Mouse (Mus musculus): Measurements from ENCODE around the gene Tcap.

GRCm38 (mm10) chr11:98381651-98382050 lies 2.0 kb upstream of the Tcap start:
- no peak for TF ChIP-seq POLR2A (IDR thresholded peaks at IDR 0.05; ENCODE audit: low read depth, low read length)
- no peak for TF ChIP-seq CTCF (conservative IDR thresholded peaks at IDR 0.05; ENCODE audit: insufficient read depth, insufficient read length, low read depth, low read length)

Measured in kidney, adult 2 months (tissue).